Mouse (Mus musculus) lung, adult 10 weeks (tissue): ENCODE measurements around the gene Kcne1l. TPM values are rescaled to one million over a fixed set of nuclear protein-coding genes. Genes with fewer than 3 reads are reported as not detected.

Experiments used
- polyA plus RNA-seq: library from polyadenylated mRNA; stranded (reverse); fragments of 350-450 nt; fragmentation: Illumina TruSeq; extraction: RNeasy Lipid Tissue Mini Kit (QIAGEN cat#74804); gene quantifications from one replicate; pipeline ENCODE4 v1.2.3, GENCODE M21; 2014; ENCODE audit warnings: low read depth, low replicate concordance; ENCODE audit not compliant: insufficient read depth

The Kcne1l gene
- not detected for polyA plus RNA-seq

DNA sequence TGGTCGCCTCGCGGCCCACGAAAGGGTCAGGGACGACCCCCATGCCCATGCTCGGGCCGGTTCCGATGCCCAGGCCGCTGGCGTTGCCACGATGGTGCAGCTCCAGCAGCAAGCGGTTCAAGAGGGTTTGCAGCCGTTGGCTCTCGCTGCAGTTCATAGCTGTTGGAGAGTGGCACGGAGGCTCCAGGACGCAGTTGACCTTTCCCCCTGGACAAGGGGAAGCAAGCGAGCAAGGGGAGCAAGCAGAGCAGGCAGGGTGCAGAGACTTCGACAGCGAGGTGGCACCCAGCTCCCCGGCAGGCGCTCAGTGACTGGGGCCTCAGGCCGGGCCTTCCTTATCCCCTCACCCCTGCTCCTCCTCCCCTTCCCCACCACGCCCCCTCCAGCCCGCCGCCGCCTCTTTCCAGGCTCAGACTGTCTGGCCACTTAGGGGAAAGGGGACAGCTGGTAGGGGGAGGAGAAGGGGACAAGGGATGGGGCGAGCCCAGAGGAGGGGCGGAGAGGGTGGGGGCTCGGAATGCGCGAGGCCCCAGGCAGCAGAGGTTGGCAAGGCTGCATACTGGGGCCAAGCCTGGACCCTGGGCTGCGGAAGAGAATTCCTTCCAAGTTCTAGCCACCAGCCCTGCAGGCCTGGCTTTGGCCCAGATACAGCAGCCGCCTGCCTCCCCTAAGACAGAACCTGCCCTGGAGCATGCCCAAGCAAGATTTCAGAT is at the start of gene Kcne1l:
Gene Kcne1l (minus strand): TSS at position 426 of the 713 bp plus-strand sequence.

Other genes starting within 250 kb of the Kcne1l start
- gene Gucy2f, start 109.4 kb downstream of the Kcne1l start, polyA plus RNA-seq = not detected
- gene Nxt2, start 79.5 kb downstream of the Kcne1l start, polyA plus RNA-seq = 10.3 TPM
- gene Acsl4, start 84.2 kb upstream of the Kcne1l start, polyA plus RNA-seq = 31.7 TPM